Mouse (Mus musculus) C2C12 (cell line): ENCODE results near the gene Psmd5. TPM values are rescaled to one million over a fixed set of nuclear protein-coding genes. Genes with fewer than 3 reads are reported as not detected.
"Not testable (repeated sequence)": the region's sequence is repeated elsewhere in the genome, so short reads cannot be mapped to it uniquely, and the experiment has no call there.

Experiments used
- H3K27me3 ChIP-seq: one replicate; pipeline ENCODE4 v1.6.1; 2011; ENCODE audit not compliant: control insufficient read depth, insufficient read depth, insufficient read length
- H3K36me3 ChIP-seq: one replicate; pipeline ENCODE4 v1.6.1; 2011; ENCODE audit not compliant: control insufficient read depth, insufficient read depth
- H3K4me3 ChIP-seq: one replicate; pipeline ENCODE4 v1.5.1; 2011; ENCODE audit warnings: mild to moderate bottlenecking, control low read depth; ENCODE audit not compliant: poor library complexity, insufficient read depth, severe bottlenecking
- H3K79me2 ChIP-seq: one replicate; pipeline ENCODE4 v1.6.1; 2011; ENCODE audit not compliant: control insufficient read depth, insufficient read depth
- H3K79me3 ChIP-seq: one replicate; pipeline ENCODE4 v1.6.1; 2011; ENCODE audit warnings: low read depth, control low read depth
- H3ac ChIP-seq: one replicate; pipeline ENCODE3; 2011; ENCODE audit warnings: low read depth; ENCODE audit not compliant: control insufficient read depth, insufficient read length
- CEBPB ChIP-seq: IDR thresholded peaks from one replicate; pipeline ENCODE4 v1.6.1; 2011; ENCODE audit warnings: low read depth, mild to moderate bottlenecking, control low read depth, moderate library complexity
- CTCF ChIP-seq: IDR thresholded peaks from one replicate; pipeline ENCODE4 v1.5.1; 2011; ENCODE audit not compliant: control insufficient read depth, insufficient read depth, insufficient read length
- FOSL1 ChIP-seq: IDR thresholded peaks from one replicate; pipeline ENCODE4 v1.8.0; 2011; ENCODE audit warnings: mild to moderate bottlenecking, low read length; ENCODE audit not compliant: poor library complexity, insufficient read depth, severe bottlenecking
- MAX ChIP-seq: IDR thresholded peaks from one replicate; pipeline ENCODE4 v1.6.1; 2011; ENCODE audit warnings: mild to moderate bottlenecking, control low read depth
- MYOD1 ChIP-seq: IDR thresholded peaks from one replicate; pipeline ENCODE4 v1.6.1; 2011; ENCODE audit warnings: low read depth; ENCODE audit not compliant: control insufficient read depth, insufficient read length
- MYOG ChIP-seq: IDR thresholded peaks from one replicate; pipeline ENCODE4 v1.6.1; 2011; ENCODE audit not compliant: control insufficient read depth, insufficient read length; ENCODE audit errors: extremely low read depth
- USF1 ChIP-seq: IDR thresholded peaks from one replicate; pipeline ENCODE4 v1.6.1; 2011; ENCODE audit warnings: low read depth, mild to moderate bottlenecking, control low read depth, moderate library complexity
- polyA plus RNA-seq: library from polyadenylated mRNA; unstranded; fragments of >200 nt; fragmentation: generic; extraction: Trizol; gene quantifications from one replicate; pipeline ENCODE4 v1.2.1, GENCODE M21; 2012; ENCODE audit warnings: missing spikeins

The Psmd5 gene
- polyA plus RNA-seq, 1 experiment = 38.2 TPM

DNA sequence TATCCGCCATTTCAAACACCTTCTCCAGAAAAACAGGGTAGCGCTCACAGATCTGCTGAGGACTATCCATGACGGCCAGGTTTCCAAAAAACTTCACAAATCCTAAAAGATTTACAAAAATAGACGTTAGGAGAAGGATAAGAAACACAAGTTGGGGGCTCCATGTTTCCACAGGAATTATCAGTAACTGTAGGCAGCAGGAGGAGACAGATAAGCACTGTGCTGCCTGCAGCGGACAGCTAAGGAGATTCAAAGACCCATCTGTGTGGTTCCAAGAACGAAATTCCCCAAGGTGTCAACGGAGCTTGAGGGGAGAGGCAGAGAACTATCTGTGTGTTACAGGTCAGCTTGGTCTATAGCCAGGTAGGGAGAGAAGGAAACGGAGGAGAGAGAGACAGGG lies 17.0 kb downstream of the Psmd5 start:
- TF ChIP-seq CEBPB = no peak
- TF ChIP-seq USF1 = no peak
- TF ChIP-seq MYOG = no peak
- TF ChIP-seq CTCF = no peak
- no peak for TF ChIP-seq FOSL1
- no peak for TF ChIP-seq MYOD1
- no peak for TF ChIP-seq MAX
- Histone ChIP-seq H3K4me3 (no peak overlapping the region), H3ac (no peak overlapping the region), H3K79me3 (no peaks in the 10 kb centered on the region), H3K79me2 (no peaks in the 10 kb centered on the region), H3K27me3 (no peaks in the 10 kb centered on the region), H3K36me3 (peaks cover 91% of the 10 kb centered on the region)

DNA sequence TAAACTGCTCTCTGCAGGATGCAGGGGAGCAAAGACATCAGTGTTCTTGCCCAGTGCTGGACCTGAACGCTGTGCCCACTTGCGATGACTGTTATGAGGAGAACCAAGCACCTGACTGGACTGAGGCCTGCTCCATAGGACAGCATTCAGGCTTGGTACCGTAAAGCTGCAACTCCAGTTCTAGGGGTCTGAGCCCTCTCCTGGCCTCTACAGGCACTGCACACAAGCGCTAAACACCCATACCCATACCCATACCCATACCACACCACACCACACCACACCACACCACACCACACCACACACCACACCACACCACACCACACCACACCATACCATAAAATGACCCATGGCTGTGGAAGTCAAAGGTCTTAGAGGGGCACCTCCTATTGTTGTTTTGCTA lies 19.5 kb downstream of the Psmd5 start:
- TF ChIP-seq USF1 (no peak), MYOG (no peak), FOSL1 (no peak), MYOD1 (no peak), CTCF (no peak), CEBPB (no peak), MAX (no peak)
- Histone ChIP-seq H3K79me2 (no peaks in the 10 kb centered on the region), H3K36me3 (peaks cover 100% of the 10 kb centered on the region)

DNA sequence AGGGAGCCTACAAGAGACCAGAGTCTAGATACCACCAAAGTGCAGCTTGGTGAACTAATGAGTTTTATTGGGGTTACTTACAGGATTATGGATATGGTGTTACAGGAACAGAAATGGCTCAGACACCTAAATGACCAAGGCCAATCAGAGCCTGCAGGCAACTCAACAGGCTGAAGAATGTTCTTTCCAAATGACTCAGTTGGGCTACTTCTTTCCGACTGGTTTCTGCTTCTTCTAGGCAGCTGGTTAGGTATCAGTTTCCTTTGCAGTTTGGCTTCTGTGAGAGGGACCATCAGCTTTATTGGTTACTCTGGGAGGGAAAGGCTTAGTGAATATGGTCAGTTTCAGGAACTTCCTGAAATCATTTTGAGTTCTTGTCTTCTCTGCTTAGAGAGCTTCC lies 27.1 kb downstream of the Psmd5 start:
- Histone ChIP-seq H3ac (no peak overlapping the region), H3K79me3 (no peaks in the 10 kb centered on the region), H3K36me3 (peaks cover 35% of the 10 kb centered on the region), H3K79me2 (no peaks in the 10 kb centered on the region), H3K4me3 (no peak overlapping the region), H3K27me3 (no peaks in the 10 kb centered on the region)
- TF ChIP-seq MAX (no peak), CTCF (no peak), CEBPB (no peak), USF1 (no peak), FOSL1 (no peak), MYOG (no peak), MYOD1 (no peak)

More for the DNA sequence above, 19.5 kb downstream of the Psmd5 start:
- no peaks in the 10 kb centered on the region for H3K27me3 ChIP-seq
- H3ac ChIP-seq = no peak overlapping the region
- H3K79me3 ChIP-seq = no peaks in the 10 kb centered on the region
- H3K4me3 ChIP-seq = no peak overlapping the region

DNA sequence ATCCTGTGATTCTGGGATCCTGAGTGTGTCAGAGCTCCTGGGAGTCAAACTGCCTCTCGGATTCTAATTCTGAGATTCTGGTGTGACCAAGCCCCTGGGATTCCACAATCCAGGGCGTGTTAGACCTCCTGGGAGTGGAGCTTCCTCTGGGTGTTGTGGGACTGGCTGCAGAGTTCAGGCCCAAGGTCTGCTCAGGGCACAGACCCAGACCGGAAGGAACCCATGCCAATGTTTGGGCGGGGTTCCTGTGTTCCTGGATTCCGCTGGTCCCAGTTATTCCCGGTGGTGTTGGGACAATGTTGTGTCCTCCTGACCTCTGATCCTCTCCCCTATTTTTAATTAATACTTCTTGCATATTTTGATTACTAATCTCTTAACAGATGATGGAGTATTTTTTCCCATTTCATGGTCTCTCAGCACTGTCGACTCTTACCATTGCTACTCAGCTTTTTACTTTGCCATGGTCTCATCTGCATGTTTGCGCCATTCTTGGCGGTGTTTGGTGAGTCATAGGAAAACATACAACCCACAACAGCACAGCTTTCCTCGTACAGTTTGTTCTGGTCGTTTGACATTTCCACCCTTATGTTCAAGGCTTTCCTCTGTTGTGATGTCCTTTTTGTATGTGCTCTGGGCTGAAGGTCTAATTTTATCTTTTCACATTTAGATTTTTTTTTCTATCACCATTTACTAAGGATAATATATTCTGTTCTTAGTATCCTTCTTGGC lies 31.4 kb downstream of the Psmd5 start:
- no peak overlapping the region for H3ac ChIP-seq
- H3K4me3 ChIP-seq = no peak overlapping the region
- H3K79me3 ChIP-seq = no peaks in the 10 kb centered on the region
- no peak for TF ChIP-seq CTCF
- H3K79me2 ChIP-seq = no peaks in the 10 kb centered on the region
- H3K36me3 ChIP-seq = no peaks in the 10 kb centered on the region
- H3K27me3 ChIP-seq = peaks cover 2% of the 10 kb centered on the region

DNA sequence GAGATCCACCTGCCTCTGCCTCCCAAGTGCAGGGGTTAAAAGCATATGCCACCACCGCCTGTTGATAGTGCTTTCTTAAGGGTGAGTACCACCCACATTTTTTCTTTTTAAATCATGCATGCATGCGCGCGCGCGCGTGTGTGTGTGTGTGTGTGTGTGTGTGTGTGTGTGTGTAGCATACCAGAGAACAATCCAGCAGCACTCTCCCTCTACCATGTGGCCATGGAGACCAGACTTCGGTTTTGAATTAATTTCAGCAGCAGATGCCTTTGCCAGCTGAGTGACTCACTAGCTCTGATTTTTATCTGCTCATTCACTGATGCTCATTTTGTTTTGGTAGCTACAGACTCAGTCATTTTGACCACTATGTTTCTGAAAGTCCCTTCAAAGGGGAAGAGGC lies 33.1 kb downstream of the Psmd5 start:
- no peak overlapping the region for H3ac ChIP-seq
- no peaks in the 10 kb centered on the region for H3K79me3 ChIP-seq
- no peaks in the 10 kb centered on the region for H3K79me2 ChIP-seq
- no peak overlapping the region for H3K4me3 ChIP-seq
- TF ChIP-seq FOSL1 (no peak), MYOD1 (no peak), CTCF (no peak), USF1 (no peak), MAX (no peak), MYOG (no peak), CEBPB (no peak)
- H3K36me3 ChIP-seq = no peaks in the 10 kb centered on the region
- H3K27me3 ChIP-seq = peaks cover 3% of the 10 kb centered on the region

DNA sequence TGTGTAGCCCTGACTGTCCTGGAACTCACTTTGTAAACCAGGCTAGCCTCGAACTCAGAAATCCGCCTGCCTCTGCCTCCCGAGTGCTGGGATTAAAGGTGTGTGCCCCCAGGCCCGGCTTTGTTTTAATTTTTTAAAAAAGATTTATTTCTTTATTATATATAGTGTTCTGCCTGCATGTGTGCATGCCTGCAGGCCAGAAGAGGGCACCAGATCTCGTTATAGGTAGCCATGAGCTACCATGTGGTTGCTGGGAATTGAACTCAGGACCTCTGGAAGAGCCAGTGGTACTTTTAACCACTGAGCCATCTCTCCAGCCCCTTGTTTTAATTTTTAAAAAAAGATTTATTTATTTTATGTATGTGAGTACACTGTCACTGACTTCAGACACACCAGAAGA lies 34.6 kb downstream of the Psmd5 start:
- not testable (repeated sequence) for H3K4me3 ChIP-seq, H3K36me3 ChIP-seq, H3K79me3 ChIP-seq, H3K27me3 ChIP-seq, H3ac ChIP-seq, H3K79me2 ChIP-seq
